Mouse (Mus musculus): Measurements from ENCODE around the gene Nudt1. TPM values are rescaled to one million over a fixed set of nuclear protein-coding genes. Genes with fewer than 3 reads are reported as not detected.

The Nudt1 gene
- polyA plus RNA-seq, 1 experiment from 2014 or later = 24.3 TPM

- H3K27ac ChIP-seq (replicated peaks) = no peak overlapping the region
- H3K9me3 ChIP-seq = no peaks in the 10 kb centered on the region
- WGBS = 96% methylated on average over 3 of the region's 3 CpGs
- peaks cover 7% of the 10 kb centered on the region for H3K4me1 ChIP-seq (replicated peaks)
- no peaks in the 10 kb centered on the region for H3K36me3 ChIP-seq
- H3K4me2 ChIP-seq = no peak overlapping the region
- H3K9ac ChIP-seq = no peak overlapping the region
- no peak for ATAC-seq (ENCODE audit: low FRiP score, low read depth)
- H3K4me3 ChIP-seq = no peak overlapping the region
- H3K27me3 ChIP-seq = no peaks in the 10 kb centered on the region
Measured at GRCm38 (mm10) chr5:140371671-140372070, 50.2 kb downstream of the Nudt1 start.

GRCm38 (mm10) chr5:140373711-140374110 lies 52.3 kb downstream of the Nudt1 start:
- Histone ChIP-seq H3K4me3 (no peak overlapping the region), H3K27ac (replicated peaks) (no peak overlapping the region), H3K9me3 (no peaks in the 10 kb centered on the region), H3K4me2 (no peak overlapping the region), H3K27me3 (no peaks in the 10 kb centered on the region), H3K36me3 (no peaks in the 10 kb centered on the region), H3K9ac (no peak overlapping the region), H3K4me1 (replicated peaks) (peaks cover 7% of the 10 kb centered on the region)
- WGBS = 77% methylated on average over 2 of the region's 2 CpGs
- no peak for ATAC-seq (ENCODE audit: low FRiP score, low read depth)

- ATAC-seq (ENCODE audit: low FRiP score, low read depth) = no peak
- Histone ChIP-seq H3K27ac (replicated peaks) (0 out of 2 replicates have a peak overlapping the region, but pooled peaks have one; percentile 15), H3K27me3 (no peaks in the 10 kb centered on the region)
Measured at GRCm38 (mm10) chr5:140374226-140374625, 52.8 kb downstream of the Nudt1 start.

GRCm38 (mm10) chr5:140375249-140375829 lies 53.9 kb downstream of the Nudt1 start:
- H3K27ac ChIP-seq (replicated peaks) = no peak overlapping the region
- H3K27me3 ChIP-seq = no peaks in the 10 kb centered on the region
- H3K9me3 ChIP-seq = no peaks in the 10 kb centered on the region
- no peak overlapping the region for H3K4me3 ChIP-seq
- H3K9ac ChIP-seq = no peak overlapping the region
- ATAC-seq (ENCODE audit: low FRiP score, low read depth) = no peak
- no peaks in the 10 kb centered on the region for H3K36me3 ChIP-seq
- peaks cover 7% of the 10 kb centered on the region for H3K4me1 ChIP-seq (replicated peaks)
- 95% methylated on average over 4 of the region's 4 CpGs for WGBS
- no peak overlapping the region for H3K4me2 ChIP-seq

More at GRCm38 (mm10) chr5:140374226-140374625, 52.8 kb downstream of the Nudt1 start:
- H3K36me3 ChIP-seq = no peaks in the 10 kb centered on the region
- no peak overlapping the region for H3K4me2 ChIP-seq
- H3K9me3 ChIP-seq = no peaks in the 10 kb centered on the region
- H3K4me3 ChIP-seq = no peak overlapping the region
- H3K9ac ChIP-seq = no peak overlapping the region
- peaks cover 7% of the 10 kb centered on the region for H3K4me1 ChIP-seq (replicated peaks)
- WGBS = 27% methylated on average over 3 of the region's 3 CpGs

- 85% methylated on average over 6 of the region's 6 CpGs for WGBS
- Histone ChIP-seq H3K27me3 (no peaks in the 10 kb centered on the region), H3K9me3 (no peaks in the 10 kb centered on the region), H3K4me3 (no peak overlapping the region), H3K4me2 (no peak overlapping the region), H3K27ac (replicated peaks) (no peak overlapping the region), H3K9ac (no peak overlapping the region), H3K4me1 (replicated peaks) (peaks cover 7% of the 10 kb centered on the region), H3K36me3 (no peaks in the 10 kb centered on the region)
- ATAC-seq (ENCODE audit: low FRiP score, low read depth) = no peak
Measured at GRCm38 (mm10) chr5:140378121-140378853, 56.8 kb downstream of the Nudt1 start.

- no peaks in the 10 kb centered on the region for H3K36me3 ChIP-seq
- 83% methylated on average over 6 of the region's 6 CpGs for WGBS
- H3K27me3 ChIP-seq = no peaks in the 10 kb centered on the region
- H3K4me3 ChIP-seq = no peak overlapping the region
- no peak overlapping the region for H3K9ac ChIP-seq
- peaks cover 6% of the 10 kb centered on the region for H3K4me1 ChIP-seq (replicated peaks)
- H3K27ac ChIP-seq (replicated peaks) = no peak overlapping the region
- H3K4me2 ChIP-seq = no peak overlapping the region
- H3K9me3 ChIP-seq = no peaks in the 10 kb centered on the region
- no peak for ATAC-seq (ENCODE audit: low FRiP score, low read depth)
Measured at GRCm38 (mm10) chr5:140379299-140379698, 57.8 kb downstream of the Nudt1 start.

- Histone ChIP-seq H3K36me3 (no peaks in the 10 kb centered on the region), H3K4me1 (replicated peaks) (0 out of 2 replicates have a peak, but pooled peaks cover 3% of the 10 kb centered on the region), H3K9ac (no peak overlapping the region), H3K4me3 (no peak overlapping the region), H3K4me2 (no peak overlapping the region), H3K27me3 (no peaks in the 10 kb centered on the region), H3K9me3 (no peaks in the 10 kb centered on the region), H3K27ac (replicated peaks) (no peak overlapping the region)
- 94% methylated on average over 7 of the region's 7 CpGs for WGBS
- ATAC-seq (ENCODE audit: low FRiP score, low read depth) = no peak
Measured at GRCm38 (mm10) chr5:140381156-140381555, 59.7 kb downstream of the Nudt1 start.

- Histone ChIP-seq H3K4me1 (replicated peaks) (peaks cover 14% of the 10 kb centered on the region), H3K4me2 (no peak overlapping the region), H3K4me3 (no peak overlapping the region), H3K27ac (replicated peaks) (no peak overlapping the region), H3K36me3 (no peaks in the 10 kb centered on the region), H3K27me3 (no peaks in the 10 kb centered on the region), H3K9ac (no peak overlapping the region), H3K9me3 (no peaks in the 10 kb centered on the region)
- 93% methylated on average over 6 of the region's 6 CpGs for WGBS
- ATAC-seq (ENCODE audit: low FRiP score, low read depth) = no peak
Measured at GRCm38 (mm10) chr5:140382688-140383087, 61.2 kb downstream of the Nudt1 start.

GRCm38 (mm10) chr5:140383559-140383958 lies 62.1 kb downstream of the Nudt1 start:
- ATAC-seq (ENCODE audit: low FRiP score, low read depth) = no peak
- Histone ChIP-seq H3K4me1 (replicated peaks) (peaks cover 22% of the 10 kb centered on the region), H3K4me3 (no peak overlapping the region), H3K9ac (no peak overlapping the region), H3K27ac (replicated peaks) (no peak overlapping the region; the same call in 1 of the 2 replicates), H3K36me3 (no peaks in the 10 kb centered on the region), H3K27me3 (no peaks in the 10 kb centered on the region), H3K4me2 (no peak overlapping the region), H3K9me3 (no peaks in the 10 kb centered on the region)
- WGBS = 18% methylated on average over 7 of the region's 7 CpGs

- 84% methylated on average over 1 of the region's 1 CpGs for WGBS
- no peaks in the 10 kb centered on the region for H3K36me3 ChIP-seq
Measured at GRCm38 (mm10) chr5:140384462-140384861, 63.0 kb downstream of the Nudt1 start.

GRCm38 (mm10) chr5:140387236-140387635 lies 65.8 kb downstream of the Nudt1 start:
- Histone ChIP-seq H3K36me3 (no peaks in the 10 kb centered on the region), H3K27me3 (no peaks in the 10 kb centered on the region), H3K4me3 (no peak overlapping the region), H3K4me2 (peak overlapping the region; percentile 74; the same call in 1 of the 2 replicates), H3K9me3 (no peaks in the 10 kb centered on the region), H3K9ac (no peak overlapping the region), H3K27ac (replicated peaks) (no peak overlapping the region), H3K4me1 (replicated peaks) (peaks cover 23% of the 10 kb centered on the region)
- 83% methylated on average over 7 of the region's 7 CpGs for WGBS
- ATAC-seq (ENCODE audit: low FRiP score, low read depth) = no peak

More at GRCm38 (mm10) chr5:140384462-140384861, 63.0 kb downstream of the Nudt1 start:
- ATAC-seq (ENCODE audit: low FRiP score, low read depth) = no peak
- Histone ChIP-seq H3K27me3 (no peaks in the 10 kb centered on the region), H3K9me3 (no peaks in the 10 kb centered on the region), H3K9ac (no peak overlapping the region), H3K4me2 (no peak overlapping the region), H3K4me1 (replicated peaks) (peaks cover 23% of the 10 kb centered on the region), H3K27ac (replicated peaks) (no peak overlapping the region), H3K4me3 (no peak overlapping the region)
